Mouse (Mus musculus) lung, embryonic 16.5 days (tissue): ENCODE results near the gene Neurl3. TPM values are rescaled to one million over a fixed set of nuclear protein-coding genes. Genes with fewer than 3 reads are reported as not detected.
A peak's percentile ranks its signal among the peaks of the same experiment; 100 is the strongest.

ENCODE experiments used
- ATAC-seq: fragments of 200-750 bp; cut with Nextera tagmentation; 2 replicates; pipeline ENCODE4 v1.8.0; 2017; ENCODE audit warnings: low read depth, mild to moderate bottlenecking, moderate library complexity
- H3K27ac ChIP-seq: fragments of 300-500 bp; sonication (generic); 2 replicates; pipeline ENCODE4 v1.5.1; 2014; ENCODE audit warnings: mild to moderate bottlenecking, control low read depth, low read length
- H3K27me3 ChIP-seq: fragments of 300-500 bp; sonication (generic); 2 replicates; pipeline ENCODE4 v1.6.1; 2014; ENCODE audit warnings: low read depth, low read length, mixed read lengths; ENCODE audit not compliant: control insufficient read depth, insufficient read depth
- H3K36me3 ChIP-seq: fragments of 300-500 bp; sonication (generic); 2 replicates; pipeline ENCODE4 v1.6.1; 2014; ENCODE audit warnings: low read length; ENCODE audit not compliant: control insufficient read depth, insufficient read depth
- H3K4me1 ChIP-seq: fragments of 300-500 bp; sonication (generic); replicated peaks from 2 replicates; pipeline ENCODE4 v1.6.1; 2014; ENCODE audit warnings: low read length, mixed read lengths; ENCODE audit not compliant: control insufficient read depth, insufficient read depth
- H3K4me2 ChIP-seq: fragments of 300-500 bp; sonication (generic); 2 replicates; pipeline ENCODE4 v1.6.1; 2014; ENCODE audit warnings: low read depth, low read length, control low read depth
- H3K4me3 ChIP-seq: fragments of 300-500 bp; sonication (generic); 2 replicates; pipeline ENCODE4 v1.5.1; 2014; ENCODE audit warnings: mild to moderate bottlenecking, low read length, control low read depth
- H3K9ac ChIP-seq: fragments of 300-500 bp; sonication (generic); 2 replicates; pipeline ENCODE4 v1.6.1; 2014; ENCODE audit warnings: low read length, control low read depth
- H3K9me3 ChIP-seq: fragments of 300-500 bp; sonication (generic); 2 replicates; pipeline ENCODE4 v1.6.1; 2016; ENCODE audit warnings: low read length; ENCODE audit not compliant: control insufficient read depth
- WGBS: fragments of 180-500 bp; shearing (Covaris S2); extraction: QIAGEN DNeasy Blood & Tissue Kit; methylation state at CpG from one replicate; pipeline ENCODE4 v1.1.7; 2014; 5-methylcytosine and 5-hydroxymethylcytosine counted together
- polyA plus RNA-seq: library from polyadenylated mRNA; unstranded; fragments of >200 nt; fragmentation: Nextera tagmentation; extraction: Ambion mirVana; gene quantifications from 2 replicates; pipeline ENCODE4 v1.2.1, GENCODE M21; 2015

The Neurl3 gene
- polyA plus RNA-seq, 1 experiment from 2014 or later: 7.5 TPM

DNA sequence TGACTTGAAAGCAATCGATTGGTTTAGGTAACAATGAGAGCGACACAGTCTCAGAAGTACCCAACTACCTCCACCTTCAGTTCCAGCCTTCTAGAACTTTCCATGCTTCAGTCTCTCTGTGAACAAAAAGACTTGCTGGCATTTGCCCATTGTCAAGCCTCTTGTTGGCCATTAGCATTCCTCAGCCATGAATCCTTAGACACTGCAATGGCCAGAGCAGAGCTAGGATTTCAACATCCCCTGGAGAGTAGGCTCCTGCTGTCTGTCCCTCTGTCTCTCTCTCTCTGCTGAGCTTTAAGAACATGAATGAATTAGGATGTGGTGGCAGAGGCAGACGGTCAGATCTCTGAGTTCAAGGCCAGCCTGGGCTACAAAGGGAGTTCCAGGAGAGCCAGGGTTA, 6.5 kb upstream of the Neurl3 start:
- WGBS: 83% methylated on average over 3 of the region's 3 CpGs
- H3K4me3 ChIP-seq: no peak overlapping the region
- H3K27ac ChIP-seq: no peak overlapping the region
- no peaks in the 10 kb centered on the region for H3K4me1 ChIP-seq
- no peak for ATAC-seq
- H3K27me3 ChIP-seq: no peaks in the 10 kb centered on the region
- H3K4me2 ChIP-seq: no peak overlapping the region
- no peaks in the 10 kb centered on the region for H3K9me3 ChIP-seq
- H3K36me3 ChIP-seq: no peaks in the 10 kb centered on the region
- no peak overlapping the region for H3K9ac ChIP-seq

DNA sequence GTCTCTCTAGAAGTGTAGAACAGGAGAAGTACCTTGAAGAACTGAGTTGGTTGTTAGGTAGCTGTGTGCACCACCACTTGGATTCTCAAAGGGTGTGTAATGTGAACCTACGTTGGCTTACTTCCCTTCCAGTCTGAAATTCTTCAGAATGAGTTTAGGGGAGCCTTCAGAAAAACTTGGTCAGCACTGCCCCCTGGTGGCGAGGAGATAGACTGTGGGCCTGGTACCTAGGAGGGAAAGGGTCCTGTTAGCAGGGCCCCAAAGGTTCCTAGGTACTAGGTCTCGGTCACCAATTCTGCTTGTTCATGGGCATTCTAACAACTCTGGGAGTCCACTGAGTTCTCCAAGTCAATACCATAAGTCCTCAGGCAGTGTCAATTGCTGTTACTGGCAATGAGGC, 4.7 kb upstream of the Neurl3 start:
- 20% methylated on average over 3 of the region's 3 CpGs for WGBS
- no peaks in the 10 kb centered on the region for H3K9me3 ChIP-seq
- H3K4me1 ChIP-seq: no peaks in the 10 kb centered on the region
- no peak overlapping the region for H3K27ac ChIP-seq
- H3K9ac ChIP-seq: no peak overlapping the region
- no peaks in the 10 kb centered on the region for H3K27me3 ChIP-seq
- no peak overlapping the region for H3K4me3 ChIP-seq
- peak; percentile 58; the same call in 1 of the 2 replicates for ATAC-seq
- H3K4me2 ChIP-seq: no peak overlapping the region
- no peaks in the 10 kb centered on the region for H3K36me3 ChIP-seq

DNA sequence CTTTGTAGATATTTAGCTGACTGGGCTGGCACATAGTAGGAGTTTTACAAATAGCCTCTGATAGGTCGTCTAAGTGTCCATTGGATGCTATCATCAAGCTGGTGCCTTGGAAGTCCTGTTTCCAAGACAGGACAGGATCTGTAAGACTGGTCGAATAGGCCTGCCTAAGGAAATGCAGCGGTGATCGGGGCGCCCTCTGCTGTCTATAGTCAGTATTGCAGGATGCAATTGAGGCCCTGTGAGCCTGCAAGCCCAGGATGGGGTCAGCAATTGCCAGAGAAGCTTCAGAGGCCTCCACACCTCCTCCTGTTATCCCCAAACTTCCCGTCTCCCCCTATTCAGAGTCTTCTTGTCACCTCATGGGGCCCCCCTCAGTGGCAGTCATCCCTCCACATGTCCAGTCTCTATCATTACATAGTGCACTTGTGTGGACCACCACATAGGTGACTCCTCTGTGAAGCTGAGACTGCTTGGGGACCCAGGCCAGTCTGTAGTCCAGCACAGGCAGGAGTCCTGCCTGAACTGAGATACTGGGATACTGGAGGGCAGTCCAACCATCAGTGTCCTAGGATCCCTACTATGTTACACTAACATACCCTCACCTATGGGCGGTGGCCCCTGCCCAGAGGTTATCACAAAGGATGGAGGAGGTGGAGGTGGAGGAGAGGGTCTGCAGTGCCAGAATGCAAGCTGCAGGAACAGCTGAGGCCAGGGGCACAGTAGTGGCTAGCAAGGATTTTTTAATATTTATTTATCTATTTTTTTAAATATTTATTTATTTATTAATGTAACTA, 3.0 kb upstream of the Neurl3 start:
- H3K4me3 ChIP-seq: no peak overlapping the region
- no peak for ATAC-seq

DNA sequence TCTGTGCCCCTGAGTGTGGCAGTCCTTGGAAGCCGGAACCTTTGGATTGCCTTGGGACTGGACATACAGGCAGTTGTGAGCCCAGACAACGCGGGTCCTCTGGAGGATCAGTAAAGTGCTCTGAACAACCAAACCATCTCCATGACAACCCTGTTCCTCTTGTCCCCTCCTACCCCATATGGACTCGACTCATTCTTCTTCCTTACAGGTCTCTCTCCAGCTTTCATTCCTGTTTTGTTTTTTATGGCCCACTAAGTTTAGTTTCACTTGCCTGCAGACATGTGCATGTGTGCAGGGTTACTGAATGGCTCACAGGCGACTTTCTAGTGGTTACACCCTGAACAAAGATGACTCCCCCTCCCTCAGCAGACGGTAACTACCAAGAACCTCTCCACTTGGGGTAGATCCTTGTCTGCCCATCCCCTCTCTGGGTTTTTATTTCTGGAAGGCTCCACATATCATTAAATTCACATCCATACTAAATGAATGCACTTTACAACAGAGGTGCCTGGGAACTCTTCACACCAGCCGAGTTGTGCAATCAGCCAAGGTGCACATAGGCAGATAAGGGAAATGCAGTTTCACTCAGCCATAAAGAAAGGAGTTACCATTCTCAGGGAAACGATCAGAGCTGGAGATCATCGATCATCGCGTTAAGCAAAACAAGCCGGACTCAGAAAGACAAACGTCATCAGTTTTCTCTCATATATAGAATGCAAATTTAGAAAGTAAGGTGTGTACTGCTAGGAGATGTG, 1.3 kb upstream of the Neurl3 start:
- H3K4me3 ChIP-seq: no peak overlapping the region

More for the DNA sequence above, 3.0 kb upstream of the Neurl3 start:
- Histone ChIP-seq H3K9ac (no peak overlapping the region), H3K4me2 (no peak overlapping the region), H3K9me3 (no peaks in the 10 kb centered on the region), H3K27ac (no peak overlapping the region), H3K27me3 (no peaks in the 10 kb centered on the region), H3K36me3 (no peaks in the 10 kb centered on the region), H3K4me1 (peaks cover 7% of the 10 kb centered on the region)
- 21% methylated on average over 7 of the region's 7 CpGs for WGBS

DNA sequence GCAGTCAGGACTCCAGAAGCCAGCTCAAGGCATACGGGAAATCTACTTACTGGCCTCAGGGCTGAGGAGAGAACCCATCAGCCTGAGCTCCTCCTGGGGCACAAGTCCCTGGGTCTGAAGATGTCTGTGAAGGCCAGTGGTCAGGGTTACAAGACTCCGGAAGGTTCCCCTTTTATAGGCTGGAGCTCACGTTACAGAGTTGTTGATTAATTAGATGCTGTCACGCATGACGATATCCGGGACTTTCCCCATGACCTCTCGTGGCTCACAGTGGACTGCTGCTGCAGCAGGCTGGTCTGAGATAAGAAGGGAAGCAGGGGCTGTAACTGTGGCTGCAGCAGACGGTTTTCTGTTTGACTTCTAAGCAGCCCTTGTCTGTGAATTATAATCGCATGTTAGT, 1.2 kb downstream of the Neurl3 start:
- Histone ChIP-seq H3K4me3 (peak overlapping the region; percentile 18; the same call in 1 of the 2 replicates), H3K27me3 (no peaks in the 10 kb centered on the region), H3K4me2 (peak overlapping the region; percentile 22), H3K27ac (peak overlapping the region; percentile 68), H3K9ac (no peak overlapping the region), H3K9me3 (no peaks in the 10 kb centered on the region), H3K36me3 (no peaks in the 10 kb centered on the region), H3K4me1 (peaks cover 31% of the 10 kb centered on the region)
- WGBS: 5% methylated on average over 9 of the region's 9 CpGs
- peak; percentile 40; the same call in 1 of the 2 replicates for ATAC-seq

More for the DNA sequence above, 1.3 kb upstream of the Neurl3 start:
- no peak overlapping the region for H3K4me2 ChIP-seq
- no peaks in the 10 kb centered on the region for H3K36me3 ChIP-seq
- H3K9me3 ChIP-seq: no peaks in the 10 kb centered on the region
- H3K4me1 ChIP-seq: peaks cover 20% of the 10 kb centered on the region
- no peaks in the 10 kb centered on the region for H3K27me3 ChIP-seq
- WGBS: 64% methylated on average over 13 of the region's 13 CpGs
- no peak overlapping the region for H3K9ac ChIP-seq
- ATAC-seq: no peak
- H3K27ac ChIP-seq: no peak overlapping the region

DNA sequence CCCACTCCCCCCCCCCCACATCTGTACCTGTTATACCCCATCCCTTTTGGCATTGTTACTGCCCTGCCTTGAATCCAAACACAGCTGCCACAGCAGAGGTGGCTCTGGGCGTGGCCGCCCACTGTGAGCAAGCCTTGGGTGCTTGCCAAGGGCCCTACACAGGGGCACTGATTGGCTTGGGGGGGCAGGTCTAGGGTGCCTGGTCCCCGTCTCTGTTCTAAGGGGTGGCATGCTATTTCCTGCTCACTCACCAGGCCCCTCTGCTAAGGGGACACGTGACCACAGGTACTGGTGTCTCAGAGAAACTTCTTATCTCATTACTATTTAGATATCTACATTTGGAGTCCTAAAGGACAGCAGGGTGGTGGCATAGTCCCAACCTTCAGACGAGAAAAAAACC, 1.9 kb downstream of the Neurl3 start:
- WGBS: 29% methylated on average over 5 of the region's 5 CpGs

DNA sequence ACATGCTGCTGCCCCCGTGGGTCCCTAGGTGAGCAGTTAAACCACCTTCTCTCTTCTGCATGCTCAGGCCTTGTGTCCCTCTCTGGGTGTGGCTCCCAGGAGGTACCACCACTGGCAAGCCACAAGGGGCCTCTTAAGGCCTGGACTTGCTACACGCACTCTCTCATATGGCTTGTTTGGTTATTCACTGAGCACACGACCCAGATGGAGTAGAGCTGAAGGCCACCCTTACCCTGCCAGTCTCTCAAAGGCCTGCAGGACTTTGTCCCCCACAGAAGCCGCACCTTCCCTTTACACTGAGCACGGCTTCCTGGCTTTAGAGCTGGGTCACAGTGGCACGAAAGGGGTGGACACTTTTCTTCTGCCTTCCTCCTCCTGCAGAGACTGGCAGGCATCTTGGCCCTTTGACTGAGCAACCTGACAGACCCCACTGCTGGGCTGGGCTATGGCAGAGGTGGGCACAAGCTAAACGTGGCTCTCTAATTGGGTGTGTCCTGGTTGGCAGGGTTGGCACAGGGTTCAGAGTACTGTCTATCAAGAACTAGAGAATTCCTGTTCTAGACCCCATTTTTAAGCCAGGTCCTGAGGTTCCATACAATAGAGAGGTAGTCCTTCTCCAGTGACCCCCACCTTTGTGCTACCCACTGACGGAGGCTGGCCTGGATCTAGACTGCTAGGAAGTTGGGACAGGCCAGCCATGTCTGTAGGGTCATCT, 2.8 kb downstream of the Neurl3 start:
- Histone ChIP-seq H3K27ac (peak overlapping the region; percentile 24; the same call in 1 of the 2 replicates), H3K4me1 (peaks cover 31% of the 10 kb centered on the region), H3K4me3 (no peak overlapping the region), H3K9ac (0 out of 2 replicates have a peak overlapping the region, but pooled peaks have one; percentile 1), H3K9me3 (no peaks in the 10 kb centered on the region), H3K36me3 (no peaks in the 10 kb centered on the region), H3K27me3 (no peaks in the 10 kb centered on the region), H3K4me2 (no peak overlapping the region; the same call in 1 of the 2 replicates)
- ATAC-seq: no peak
- 61% methylated on average over 8 of the region's 8 CpGs for WGBS

More for the DNA sequence above, 1.9 kb downstream of the Neurl3 start:
- Histone ChIP-seq H3K27me3 (no peaks in the 10 kb centered on the region), H3K4me3 (0 out of 2 replicates have a peak overlapping the region, but pooled peaks have one; percentile 18), H3K9me3 (no peaks in the 10 kb centered on the region), H3K27ac (peak overlapping the region; percentile 68), H3K4me2 (peak overlapping the region; percentile 22), H3K36me3 (no peaks in the 10 kb centered on the region), H3K9ac (no peak overlapping the region), H3K4me1 (peaks cover 31% of the 10 kb centered on the region)
- ATAC-seq: peak; percentile 54

DNA sequence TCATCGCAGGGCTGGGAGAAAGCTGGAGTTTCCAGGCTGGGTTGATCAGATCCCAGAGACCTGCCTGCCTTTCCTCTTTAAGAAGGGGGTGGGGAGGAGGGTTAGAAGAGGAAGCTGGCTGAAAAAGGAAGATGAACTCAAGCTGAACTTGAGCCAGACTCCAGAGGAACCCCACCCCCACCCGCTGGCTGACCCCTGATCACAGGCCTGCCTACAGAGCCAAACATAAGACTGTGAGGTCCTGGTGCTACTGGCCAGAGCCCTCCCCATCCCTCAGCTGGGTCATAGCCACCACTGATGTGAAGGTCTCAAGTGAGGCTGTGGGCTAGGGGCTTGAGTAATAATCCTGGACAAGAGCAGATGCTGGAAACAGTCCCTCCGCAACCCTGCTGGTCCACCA, 3.8 kb downstream of the Neurl3 start:
- H3K36me3 ChIP-seq: no peaks in the 10 kb centered on the region
- H3K27ac ChIP-seq: 0 out of 2 replicates have a peak overlapping the region, but pooled peaks have one; percentile 7
- peaks cover 31% of the 10 kb centered on the region for H3K4me1 ChIP-seq
- no peaks in the 10 kb centered on the region for H3K9me3 ChIP-seq
- WGBS: 44% methylated on average over 3 of the region's 3 CpGs
- no peaks in the 10 kb centered on the region for H3K27me3 ChIP-seq
- peak overlapping the region; percentile 33; the same call in 1 of the 2 replicates for H3K9ac ChIP-seq
- no peak overlapping the region for H3K4me2 ChIP-seq
- no peak overlapping the region for H3K4me3 ChIP-seq
- peak; percentile 66 for ATAC-seq
